1 mouse cellular context compared by ENCODE assay signal in genomic region chr7:110108967-110109610, GRCm38 (mm10).
TF ChIP-seq lines count a peak whose summit lies in the region.

No protein-coding gene starts in this region.

TF ChIP-seq in CH12.LX, 34 proteins besides CTCF, POLR2A, EP300 and RAD21 (continued from another document):
- TF ChIP-seq BHLHE40 (IDR thresholded peaks at IDR 0.05; ENCODE audit: low read depth, low read length) (peak; percentile 74), ZNF384 (IDR thresholded peaks at IDR 0.05; ENCODE audit: low read depth, low read length) (no peak), JUN (IDR thresholded peaks at IDR 0.05; ENCODE audit: insufficient read depth, low read depth, low read length) (peak; percentile 87), PAX5 (IDR thresholded peaks at IDR 0.05; ENCODE audit: low read length) (no peak), ZMIZ1 (IDR thresholded peaks at IDR 0.05; ENCODE audit: low read depth, low read length) (no peak), HCFC1 (IDR thresholded peaks at IDR 0.05; ENCODE audit: low read depth, low read length) (peak; percentile 50), ZC3H11A (IDR thresholded peaks at IDR 0.05; ENCODE audit: low read depth, low read length) (no peak), TCF12 (IDR thresholded peaks at IDR 0.05; ENCODE audit: low read depth, low read length) (peak; percentile 86), NELFE (IDR thresholded peaks at IDR 0.05; ENCODE audit: low read depth, low read length) (no peak), E2F4 (IDR thresholded peaks at IDR 0.05; ENCODE audit: insufficient replicate concordance, low read depth, low read length) (no peak), NRF1 (IDR thresholded peaks at IDR 0.05; ENCODE audit: low read depth, low read length) (no peak), JUND (conservative IDR thresholded peaks at IDR 0.05; ENCODE audit: low read depth, low read length) (peak; percentile 91)
TF ChIP-seq in CH12.LX: peak in this region for 14.
